In genomic region chr16:13313096-13313719, GRCm38 (mm10) we compare ENCODE assay signal across 19 mouse cellular contexts.
"Had no signal": no experiment of that assay in that cellular context is flagged by ENCODE, and none has a peak within 500 bp of the region (broad histone marks: within the 10 kb centered on the region; RNA-seq: fewer than 3 reads in every experiment).

No protein-coding gene starts in this region.

- H3K9ac ChIP-seq: limb, embryonic 13.5 days; liver, embryonic 15.5 days; midbrain, embryonic 12.5 days; midbrain, embryonic 15.5 days; neural tube, embryonic 12.5 days; neural tube, embryonic 15.5 days; stomach, embryonic 15.5 days had no signal

- H3K36me3 ChIP-seq: liver, embryonic 15.5 days; midbrain, embryonic 12.5 days; midbrain, embryonic 15.5 days; neural tube, embryonic 12.5 days; neural tube, embryonic 15.5 days had no signal

- H3K27me3 ChIP-seq: limb, embryonic 13.5 days; liver, embryonic 15.5 days; midbrain, embryonic 12.5 days; midbrain, embryonic 15.5 days; neural tube, embryonic 12.5 days; neural tube, embryonic 15.5 days; stomach, embryonic 15.5 days had no signal

- H3K27ac ChIP-seq: kidney, postnatal 0 days; limb, embryonic 10.5 days; limb, embryonic 13.5 days; liver, embryonic 15.5 days; midbrain, embryonic 12.5 days; midbrain, embryonic 15.5 days; neural tube, embryonic 12.5 days; neural tube, embryonic 15.5 days; stomach, embryonic 15.5 days had no signal

- H3K4me1 ChIP-seq: limb, embryonic 10.5 days; midbrain, embryonic 12.5 days; midbrain, embryonic 15.5 days; neural tube, embryonic 12.5 days; neural tube, embryonic 15.5 days; stomach, embryonic 15.5 days had no signal

- H3K4me3 ChIP-seq: limb, embryonic 10.5 days; limb, embryonic 13.5 days; liver, embryonic 15.5 days; midbrain, embryonic 12.5 days; midbrain, embryonic 15.5 days; neural tube, embryonic 12.5 days; neural tube, embryonic 15.5 days; stomach, embryonic 15.5 days had no signal

- H3K9me3 ChIP-seq: limb, embryonic 10.5 days; limb, embryonic 13.5 days; liver, embryonic 15.5 days; midbrain, embryonic 12.5 days; midbrain, embryonic 15.5 days; neural tube, embryonic 12.5 days; neural tube, embryonic 15.5 days; stomach, embryonic 15.5 days had no signal

- DNase-seq: liver; lung, adult 2 months; lung, postnatal 14 days; lung, postnatal 4 days; right cerebral cortex, adult 18-20 months; right cerebral cortex, postnatal 14 days; right cerebral cortex, postnatal 4 days; spleen, adult 18-20 months; thymus, adult 18-20 months; thymus, postnatal 36 days had no signal

- ATAC-seq: midbrain, embryonic 15.5 days had no signal

- H3K4me2 ChIP-seq: limb, embryonic 13.5 days; liver, embryonic 15.5 days; midbrain, embryonic 12.5 days; midbrain, embryonic 15.5 days; neural tube, embryonic 12.5 days; neural tube, embryonic 15.5 days; stomach, embryonic 15.5 days had no signal
